Mouse (Mus musculus) heart, postnatal 25 days (tissue): Measurements from ENCODE around the gene Igfbp7. TPM values are rescaled to one million over a fixed set of nuclear protein-coding genes. Genes with fewer than 3 reads are reported as not detected.

Source experiments
- DNase-seq: peaks from one replicate; pipeline ENCODE4 v3.0.0; 2022; ENCODE audit warnings: low spot score
- intact Hi-C: fragments of 180-260 bp; cut with DNase I; formaldehyde crosslinking; loops from one replicate; pipeline ENCODE4 v1.15.1; 2025
- total RNA-seq, 2 experiments: library from RNA; stranded (reverse); gene quantifications; 2 replicates each; pipeline ENCODE4 v1.2.3; 2021

Gene Igfbp7
- total RNA-seq, 2 experiments from 2014 or later, result 251 to 311 TPM

GRCm38 (mm10) chr5:77406371-77406871, 1.4 kb downstream of the Igfbp7 start:
- intact Hi-C loops, result loop anchor here (5.0 kb wide), 1 partner anchor 56 kb away; no protein-coding TSS in a partner anchor
- peak; percentile 63 for DNase-seq

- no peak for DNase-seq
- intact Hi-C loops, result loop anchor here (5.0 kb wide), 1 partner anchor 57 kb away; no protein-coding TSS in a partner anchor
Measured at GRCm38 (mm10) chr5:77405455-77406057, 2.3 kb downstream of the Igfbp7 start.

GRCm38 (mm10) chr5:77404941-77405340, 2.9 kb downstream of the Igfbp7 start:
- intact Hi-C loops, result loop anchor here (5.0 kb wide), 1 partner anchor 57 kb away; no protein-coding TSS in a partner anchor
- DNase-seq, result no peak

GRCm38 (mm10) chr5:77402901-77403300, 4.9 kb downstream of the Igfbp7 start:
- intact Hi-C loops, result no loop called here
- DNase-seq, result no peak

- intact Hi-C loops, result no loop called here
- no peak for DNase-seq
Measured at GRCm38 (mm10) chr5:77402137-77402536, 5.7 kb downstream of the Igfbp7 start.

- peak; percentile 63 for DNase-seq
- intact Hi-C loops, result loop anchor here (2.0 kb wide), 1 partner anchor 46 kb away; no protein-coding TSS in a partner anchor
Measured at GRCm38 (mm10) chr5:77400823-77401222, 7.0 kb downstream of the Igfbp7 start.

GRCm38 (mm10) chr5:77400151-77400550, 7.7 kb downstream of the Igfbp7 start:
- intact Hi-C loops, result loop anchor here (2.0 kb wide), 1 partner anchor 45 kb away; no protein-coding TSS in a partner anchor
- DNase-seq, result peak; percentile 46

- intact Hi-C loops, result no loop called here
- DNase-seq, result no peak
Measured at GRCm38 (mm10) chr5:77399076-77399475, 8.8 kb downstream of the Igfbp7 start.

- no peak for DNase-seq
- intact Hi-C loops, result no loop called here
Measured at GRCm38 (mm10) chr5:77398285-77399057, 9.4 kb downstream of the Igfbp7 start.

GRCm38 (mm10) chr5:77393990-77394618, 13.7 kb downstream of the Igfbp7 start:
- intact Hi-C loops, result no loop called here
- DNase-seq, result no peak

GRCm38 (mm10) chr5:77393094-77393619, 14.7 kb downstream of the Igfbp7 start:
- intact Hi-C loops, result no loop called here
- no peak for DNase-seq

- intact Hi-C loops, result no loop called here
- DNase-seq, result no peak
Measured at GRCm38 (mm10) chr5:77390272-77390671, 17.6 kb downstream of the Igfbp7 start.

GRCm38 (mm10) chr5:77388359-77388758, 19.5 kb downstream of the Igfbp7 start:
- no peak for DNase-seq
- intact Hi-C loops, result no loop called here

- no peak for DNase-seq
- intact Hi-C loops, result no loop called here
Measured at GRCm38 (mm10) chr5:77387414-77387704, 20.5 kb downstream of the Igfbp7 start.

GRCm38 (mm10) chr5:77386596-77387413, 21.0 kb downstream of the Igfbp7 start:
- intact Hi-C loops, result no loop called here
- no peak for DNase-seq

GRCm38 (mm10) chr5:77385900-77386595, 21.8 kb downstream of the Igfbp7 start:
- intact Hi-C loops, result no loop called here
- no peak for DNase-seq

GRCm38 (mm10) chr5:77385221-77385620, 22.6 kb downstream of the Igfbp7 start:
- no peak for DNase-seq
- intact Hi-C loops, result no loop called here

GRCm38 (mm10) chr5:77384724-77385123, 23.1 kb downstream of the Igfbp7 start:
- intact Hi-C loops, result no loop called here
- DNase-seq, result no peak
